Mouse (Mus musculus) liver, adult 2 months (tissue): ENCODE data around the gene Kcns1.

Experiments used
- CTCF ChIP-seq: fragments of 200-500 bp; IDR thresholded peaks from 2 replicates; pipeline ENCODE4 v1.5.1; 2011; ENCODE audit warnings: low read depth, low read length, control low read depth
- POLR2A ChIP-seq: fragments of 200-500 bp; IDR thresholded peaks from 2 replicates; pipeline ENCODE4 v1.6.1; 2011; ENCODE audit warnings: low read length, control low read depth; ENCODE audit not compliant: insufficient read depth; ENCODE audit errors: extremely low read depth

GRCm38 (mm10) chr2:164199626-164200327 is 28.9 kb upstream of the Kcns1 start, which contains the start of gene Wfdc15a:
- TF ChIP-seq POLR2A (no peak), CTCF (no peak)
